Comparison of ENCODE assay signal across 19 mouse cellular contexts in the genomic region with DNA sequence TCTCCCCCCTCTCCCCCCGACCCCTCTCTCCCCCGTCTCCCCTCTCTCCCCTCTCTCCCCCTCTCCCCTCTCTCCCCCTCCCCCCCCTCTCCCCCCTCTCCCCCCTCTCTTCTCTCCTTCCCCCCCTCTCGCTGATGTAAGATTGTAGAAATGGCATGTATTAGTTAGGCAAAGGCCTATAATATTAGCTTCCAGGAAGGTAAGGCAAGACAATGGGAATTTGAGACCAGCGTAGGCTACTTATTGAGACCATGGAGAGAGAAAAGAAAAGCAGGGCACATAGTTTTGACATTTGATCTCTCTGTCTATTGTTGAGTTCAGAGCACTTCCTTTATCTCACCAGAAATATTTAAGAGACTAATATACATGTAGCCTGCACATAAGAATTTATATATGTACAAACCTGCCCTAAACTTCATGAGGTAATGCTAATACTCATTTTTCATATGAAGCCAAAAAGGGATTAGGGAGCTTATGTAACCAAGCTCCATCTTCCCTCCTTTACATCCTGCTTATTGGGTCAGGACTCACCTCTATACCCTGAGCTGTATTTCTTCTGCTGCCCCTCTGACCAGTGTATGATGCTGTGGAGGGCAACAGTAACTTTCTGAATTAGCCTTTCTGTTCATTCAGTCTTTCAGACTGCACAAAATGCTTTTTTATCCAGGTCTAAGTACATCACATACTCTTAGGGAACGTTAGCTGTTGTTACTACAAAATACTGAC.
DNase-seq lines count a peak whose midpoint lies in the region; ATAC-seq and TF ChIP-seq lines count a peak whose summit lies in the region.
"Had no signal": no experiment of that assay in that cellular context is flagged by ENCODE, and none has a peak within 500 bp of the region (broad histone marks: within the 10 kb centered on the region; RNA-seq: fewer than 3 reads in every experiment).

No protein-coding gene starts in this region.

- no peak for TF ChIP-seq EP300 in lung, postnatal 0 days (IDR thresholded peaks at IDR 0.05)

- 85% methylated on average over 2 of the region's 5 CpGs for WGBS in hindbrain, embryonic 13.5 days
- 71% methylated on average over 2 of the region's 5 CpGs for WGBS in hindbrain, embryonic 14.5 days
- 60% methylated on average over 2 of the region's 5 CpGs for WGBS in forebrain, embryonic 14.5 days
- WGBS in forebrain, embryonic 16.5 days, result 42% methylated on average over 3 of the region's 5 CpGs
- WGBS in midbrain, postnatal 0 days, result 62% methylated on average over 3 of the region's 5 CpGs
- WGBS in lung, postnatal 0 days, result 43% methylated on average over 4 of the region's 5 CpGs

- H3K9ac ChIP-seq in hindbrain, embryonic 13.5 days, result no peak overlapping the region
- H3K9ac ChIP-seq in hindbrain, embryonic 14.5 days, result no peak overlapping the region
- no peak overlapping the region for H3K9ac ChIP-seq in forebrain, embryonic 14.5 days (ENCODE audit: low read length)
- H3K9ac ChIP-seq in forebrain, embryonic 16.5 days (replicated peaks; ENCODE audit: low read depth, low read length), result no peak overlapping the region
- H3K9ac ChIP-seq in midbrain, postnatal 0 days (replicated peaks; ENCODE audit: low read length, poor library complexity, severe bottlenecking), result no peak overlapping the region
- H3K9ac ChIP-seq in lung, postnatal 0 days (replicated peaks; ENCODE audit: low read depth), result no peak overlapping the region
- H3K9ac ChIP-seq: embryonic facial prominence, embryonic 12.5 days; intestine, embryonic 15.5 days; stomach, embryonic 15.5 days had no signal

- H3K27ac ChIP-seq in hindbrain, embryonic 13.5 days, result no peak overlapping the region
- H3K27ac ChIP-seq in hindbrain, embryonic 14.5 days, result no peak overlapping the region
- no peak overlapping the region for H3K27ac ChIP-seq in forebrain, embryonic 14.5 days (ENCODE audit: low read depth, low read length)
- no peak overlapping the region for H3K27ac ChIP-seq in forebrain, embryonic 16.5 days (ENCODE audit: low read length)
- no peak overlapping the region for H3K27ac ChIP-seq in midbrain, postnatal 0 days (ENCODE audit: low read depth, low read length)
- H3K27ac ChIP-seq in lung, postnatal 0 days (ENCODE audit: low read length), result no peak overlapping the region
- H3K27ac ChIP-seq: embryonic facial prominence, embryonic 12.5 days; heart, embryonic 10.5 days; intestine, embryonic 15.5 days; macrophage; stomach, embryonic 15.5 days had no signal

- ATAC-seq in hindbrain, embryonic 13.5 days (ENCODE audit: low FRiP score), result peak; percentile 65
- no peak; the same call in 1 of the 2 replicates for ATAC-seq in hindbrain, embryonic 14.5 days (ENCODE audit: low FRiP score)
- ATAC-seq in forebrain, embryonic 14.5 days, result peak; percentile 51
- 0 out of 2 replicates have a peak, but pooled peaks have one; percentile 26 for ATAC-seq in forebrain, embryonic 16.5 days
- peak; percentile 34; the same call in 1 of the 2 replicates for ATAC-seq in midbrain, postnatal 0 days (ENCODE audit: low FRiP score)
- ATAC-seq in lung, postnatal 0 days, result no peak
- ATAC-seq: activated CD4-positive, CD25-positive, alpha-beta regulatory T cell, adult 4 months had no signal

- H3K9me3 ChIP-seq in hindbrain, embryonic 13.5 days, result no peaks in the 10 kb centered on the region
- no peaks in the 10 kb centered on the region for H3K9me3 ChIP-seq in hindbrain, embryonic 14.5 days (ENCODE audit: control insufficient read depth, low read length)
- H3K9me3 ChIP-seq in forebrain, embryonic 14.5 days (replicated peaks; ENCODE audit: control insufficient read depth, low read length), result no peaks in the 10 kb centered on the region
- no peaks in the 10 kb centered on the region for H3K9me3 ChIP-seq in forebrain, embryonic 16.5 days (ENCODE audit: control insufficient read depth, low read length)
- H3K9me3 ChIP-seq in midbrain, postnatal 0 days (ENCODE audit: low read length), result no peaks in the 10 kb centered on the region
- no peaks in the 10 kb centered on the region for H3K9me3 ChIP-seq in lung, postnatal 0 days (ENCODE audit: low read length)
- H3K9me3 ChIP-seq: embryonic facial prominence, embryonic 12.5 days; heart, embryonic 10.5 days; intestine, embryonic 15.5 days; stomach, embryonic 15.5 days had no signal

- H3K27me3 ChIP-seq in hindbrain, embryonic 13.5 days, result no peaks in the 10 kb centered on the region
- H3K27me3 ChIP-seq in hindbrain, embryonic 14.5 days (ENCODE audit: control insufficient read depth, insufficient read depth, low read length), result no peaks in the 10 kb centered on the region
- H3K27me3 ChIP-seq in forebrain, embryonic 14.5 days (replicated peaks; ENCODE audit: control insufficient read depth, insufficient read depth, low read length), result no peaks in the 10 kb centered on the region
- H3K27me3 ChIP-seq in forebrain, embryonic 16.5 days (replicated peaks; ENCODE audit: control insufficient read depth, insufficient read depth, low read length), result no peaks in the 10 kb centered on the region
- H3K27me3 ChIP-seq in midbrain, postnatal 0 days (ENCODE audit: insufficient read depth, low read length), result no peaks in the 10 kb centered on the region
- no peaks in the 10 kb centered on the region for H3K27me3 ChIP-seq in lung, postnatal 0 days (replicated peaks; ENCODE audit: insufficient read depth, low read length)
- H3K27me3 ChIP-seq: embryonic facial prominence, embryonic 12.5 days; intestine, embryonic 15.5 days; stomach, embryonic 15.5 days had no signal

- no peak for TF ChIP-seq CTCF in midbrain, postnatal 0 days (IDR thresholded peaks at IDR 0.05)
- TF ChIP-seq CTCF in lung, postnatal 0 days (IDR thresholded peaks at IDR 0.05), result no peak

- H3K4me2 ChIP-seq in hindbrain, embryonic 13.5 days, result no peak overlapping the region
- no peak overlapping the region for H3K4me2 ChIP-seq in hindbrain, embryonic 14.5 days (replicated peaks)
- H3K4me2 ChIP-seq in forebrain, embryonic 14.5 days (ENCODE audit: low read length), result no peak overlapping the region
- H3K4me2 ChIP-seq in forebrain, embryonic 16.5 days (ENCODE audit: low read length), result no peak overlapping the region
- H3K4me2 ChIP-seq in midbrain, postnatal 0 days (ENCODE audit: low read depth, low read length, poor library complexity, severe bottlenecking), result no peak overlapping the region
- H3K4me2 ChIP-seq in lung, postnatal 0 days (replicated peaks; ENCODE audit: low read depth, low read length), result no peak overlapping the region
- H3K4me2 ChIP-seq: embryonic facial prominence, embryonic 12.5 days; intestine, embryonic 15.5 days; stomach, embryonic 15.5 days had no signal

- H3K36me3 ChIP-seq in hindbrain, embryonic 13.5 days, result no peaks in the 10 kb centered on the region
- no peaks in the 10 kb centered on the region for H3K36me3 ChIP-seq in hindbrain, embryonic 14.5 days (replicated peaks; ENCODE audit: control insufficient read depth, insufficient read depth)
- no peaks in the 10 kb centered on the region for H3K36me3 ChIP-seq in forebrain, embryonic 14.5 days (ENCODE audit: control insufficient read depth, insufficient read depth, low read length)
- no peaks in the 10 kb centered on the region for H3K36me3 ChIP-seq in forebrain, embryonic 16.5 days (ENCODE audit: control insufficient read depth, insufficient read depth)
- no peaks in the 10 kb centered on the region for H3K36me3 ChIP-seq in midbrain, postnatal 0 days (ENCODE audit: insufficient read depth, low read length)
- H3K36me3 ChIP-seq in lung, postnatal 0 days (ENCODE audit: insufficient read depth, low read length), result no peaks in the 10 kb centered on the region
- H3K36me3 ChIP-seq: embryonic facial prominence, embryonic 12.5 days; heart, embryonic 10.5 days; intestine, embryonic 15.5 days; stomach, embryonic 15.5 days had no signal

- DNase-seq in hindbrain, embryonic 14.5 days (ENCODE audit: low spot score), result no peak
- DNase-seq in forebrain, embryonic 14.5 days (ENCODE audit: low spot score), result no peak
- DNase-seq in midbrain, postnatal 0 days (ENCODE audit: low spot score), result no peak
- no peak for DNase-seq in right cerebral cortex, postnatal 25 days
- no peak for DNase-seq in lung, postnatal 0 days (ENCODE audit: low spot score)
- DNase-seq: adrenal gland, adult 8-10 months; cerebellum, adult 11-12 months; gastrocnemius, postnatal 10 days; thymus, adult 2 months; thymus, postnatal 4 days had no signal

- no peak overlapping the region for H3K4me3 ChIP-seq in hindbrain, embryonic 13.5 days
- H3K4me3 ChIP-seq in hindbrain, embryonic 14.5 days (replicated peaks; ENCODE audit: low read length), result no peak overlapping the region
- no peak overlapping the region for H3K4me3 ChIP-seq in forebrain, embryonic 14.5 days (ENCODE audit: low read depth, low read length)
- H3K4me3 ChIP-seq in forebrain, embryonic 16.5 days (replicated peaks; ENCODE audit: low read length), result no peak overlapping the region
- no peak overlapping the region for H3K4me3 ChIP-seq in midbrain, postnatal 0 days (ENCODE audit: low read depth, low read length)
- no peak overlapping the region for H3K4me3 ChIP-seq in lung, postnatal 0 days (ENCODE audit: low read depth, low read length)
- H3K4me3 ChIP-seq: embryonic facial prominence, embryonic 12.5 days; erythroblast, embryonic 14.5 days; heart, embryonic 10.5 days; intestine, embryonic 15.5 days; stomach, embryonic 15.5 days had no signal

- no peaks in the 10 kb centered on the region for H3K4me1 ChIP-seq in hindbrain, embryonic 13.5 days (replicated peaks)
- H3K4me1 ChIP-seq in hindbrain, embryonic 14.5 days (replicated peaks; ENCODE audit: control insufficient read depth, insufficient read depth, low read length), result no peaks in the 10 kb centered on the region
- no peaks in the 10 kb centered on the region for H3K4me1 ChIP-seq in forebrain, embryonic 14.5 days (ENCODE audit: control insufficient read depth, insufficient read depth, low read length)
- H3K4me1 ChIP-seq in forebrain, embryonic 16.5 days (replicated peaks; ENCODE audit: control insufficient read depth, insufficient read depth, low read length), result no peaks in the 10 kb centered on the region
- H3K4me1 ChIP-seq in midbrain, postnatal 0 days (ENCODE audit: insufficient read depth, low read length), result no peaks in the 10 kb centered on the region
- H3K4me1 ChIP-seq in lung, postnatal 0 days (ENCODE audit: insufficient read depth, low read depth, low read length), result no peaks in the 10 kb centered on the region
- H3K4me1 ChIP-seq: embryonic facial prominence, embryonic 12.5 days; heart, embryonic 10.5 days; intestine, embryonic 15.5 days; stomach, embryonic 15.5 days had no signal

Comparison
In these comparisons a context has a peak if more than half of its experiments do, and no peak if none do; other contexts are left out.
1. ATAC-seq: peak in hindbrain, embryonic 13.5 days (single experiment), forebrain, embryonic 14.5 days (single experiment), forebrain, embryonic 16.5 days (single experiment) and midbrain, postnatal 0 days (single experiment); none in hindbrain, embryonic 14.5 days (single experiment) and lung, postnatal 0 days (single experiment).